Mouse (Mus musculus) ES-E14 (cell line): ENCODE measurements around the gene Inpp1.

Source experiments
- CHD2 ChIP-seq: IDR thresholded peaks from 2 replicates; pipeline ENCODE4 v1.6.1; 2014; ENCODE audit warnings: mild to moderate bottlenecking, low read depth, low read length, inconsistent platforms
- HCFC1 ChIP-seq: IDR thresholded peaks from 2 replicates; pipeline ENCODE4 v1.6.1; 2012; ENCODE audit warnings: low read length, inconsistent platforms, borderline replicate concordance; ENCODE audit not compliant: insufficient read depth
- MAFK ChIP-seq: IDR thresholded peaks from 2 replicates; pipeline ENCODE4 v1.6.1; 2014; ENCODE audit warnings: mild to moderate bottlenecking, low read depth, low read length, inconsistent platforms; ENCODE audit not compliant: insufficient read depth
- ZNF384 ChIP-seq: IDR thresholded peaks from 2 replicates; pipeline ENCODE4 v1.6.1; 2012; ENCODE audit warnings: low read depth, low read length, inconsistent platforms

DNA sequence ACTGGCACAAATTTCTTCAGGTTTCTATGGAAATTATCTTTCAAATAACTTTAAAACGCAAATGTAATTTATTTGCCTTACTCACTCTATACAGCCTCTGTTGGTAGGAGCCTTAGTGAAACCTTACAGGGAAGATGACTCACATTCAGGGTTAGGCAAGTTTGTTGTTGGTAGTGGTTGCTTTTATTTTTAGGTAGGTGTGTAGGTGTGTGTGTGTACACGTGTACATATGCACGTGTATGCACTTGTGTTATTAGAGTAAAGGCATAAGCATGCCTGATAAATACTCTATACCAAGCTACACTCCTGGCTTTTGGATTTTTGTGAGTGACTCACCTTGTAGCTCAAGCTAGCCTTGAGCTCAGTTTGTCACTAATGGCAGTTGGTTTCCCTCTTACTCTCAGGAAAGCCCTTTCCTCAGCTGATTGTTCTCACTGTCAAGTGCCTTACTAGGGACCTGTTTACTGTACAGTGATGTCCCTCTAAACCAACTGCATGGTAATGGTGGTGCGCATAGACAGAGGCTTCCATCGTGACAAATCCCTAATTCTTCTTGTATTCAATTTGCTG is 15.0 kb downstream of the Inpp1 start:
- TF ChIP-seq HCFC1 = no peak
- TF ChIP-seq ZNF384 = no peak
- TF ChIP-seq MAFK = no peak
- no peak for TF ChIP-seq CHD2
